Mouse (Mus musculus): ENCODE measurements around the gene Lmntd1. TPM values are rescaled to one million over a fixed set of nuclear protein-coding genes. Genes with fewer than 3 reads are reported as not detected.
A peak's percentile ranks its signal among the peaks of the same experiment; 100 is the strongest.

The Lmntd1 gene
- total RNA-seq, 4 experiments from 2014 or later = 1.1 to 3.6 (median 3.2) TPM

- DNase-seq (ENCODE audit: low spot score) = no peak
Observed at GRCm38 (mm10) chr6:145380961-145381360, 233.2 kb downstream of the Lmntd1 start.

GRCm38 (mm10) chr6:145379175-145379574 is 234.9 kb downstream of the Lmntd1 start:
- DNase-seq (ENCODE audit: low spot score) = no peak

GRCm38 (mm10) chr6:145378689-145379088 is 235.4 kb downstream of the Lmntd1 start:
- no peak for DNase-seq (ENCODE audit: low spot score)

GRCm38 (mm10) chr6:145374372-145374771 is 239.7 kb downstream of the Lmntd1 start:
- no peak for DNase-seq (ENCODE audit: low spot score)

GRCm38 (mm10) chr6:145373712-145374221 is 240.4 kb downstream of the Lmntd1 start:
- no peak for DNase-seq (ENCODE audit: low spot score)

- DNase-seq (ENCODE audit: low spot score) = no peak
Observed at GRCm38 (mm10) chr6:145372066-145372465, 242.1 kb downstream of the Lmntd1 start.

- no peak for DNase-seq (ENCODE audit: low spot score)
Observed at GRCm38 (mm10) chr6:145371586-145371985, 242.5 kb downstream of the Lmntd1 start.

- peak; percentile 24 for DNase-seq (ENCODE audit: low spot score)
Observed at GRCm38 (mm10) chr6:145370302-145370701, 243.8 kb downstream of the Lmntd1 start.

- DNase-seq (ENCODE audit: low spot score) = no peak
Observed at GRCm38 (mm10) chr6:145369290-145369689, 244.8 kb downstream of the Lmntd1 start.

- DNase-seq (ENCODE audit: low spot score) = peak; percentile 29
Observed at GRCm38 (mm10) chr6:145366488-145366887, 247.6 kb downstream of the Lmntd1 start.

GRCm38 (mm10) chr6:145363698-145364097 is 250.4 kb downstream of the Lmntd1 start:
- DNase-seq (ENCODE audit: low spot score) = no peak

GRCm38 (mm10) chr6:145361109-145361694 is 252.9 kb downstream of the Lmntd1 start:
- DNase-seq (ENCODE audit: low spot score) = no peak

- DNase-seq (ENCODE audit: low spot score) = peak; percentile 63
Observed at GRCm38 (mm10) chr6:145359470-145360430, 254.4 kb downstream of the Lmntd1 start.

- DNase-seq (ENCODE audit: low spot score) = no peak
Observed at GRCm38 (mm10) chr6:145358001-145358400, 256.1 kb downstream of the Lmntd1 start.

- DNase-seq (ENCODE audit: low spot score) = no peak
Observed at GRCm38 (mm10) chr6:145353806-145354205, 260.3 kb downstream of the Lmntd1 start.

- DNase-seq (ENCODE audit: low spot score) = no peak
Observed at GRCm38 (mm10) chr6:145352705-145353104, 261.4 kb downstream of the Lmntd1 start.

- no peak for DNase-seq (ENCODE audit: low spot score)
Observed at GRCm38 (mm10) chr6:145348196-145348915, 265.8 kb downstream of the Lmntd1 start.

- DNase-seq (ENCODE audit: low spot score) = no peak
Observed at GRCm38 (mm10) chr6:145347641-145348040, 266.5 kb downstream of the Lmntd1 start.

GRCm38 (mm10) chr6:145346789-145347557 is 267.1 kb downstream of the Lmntd1 start:
- no peak for DNase-seq (ENCODE audit: low spot score)

- no peak for DNase-seq (ENCODE audit: low spot score)
Observed at GRCm38 (mm10) chr6:145346305-145346704, 267.8 kb downstream of the Lmntd1 start.

GRCm38 (mm10) chr6:145344719-145345118 is 269.4 kb downstream of the Lmntd1 start:
- no peak for DNase-seq (ENCODE audit: low spot score)

All from heart, adult 8-10 months (tissue).